Mouse (Mus musculus): ENCODE data around the gene Bmf.

Bmf gene

GRCm38 (mm10) chr2:118511779-118512417 lies 37.6 kb downstream of the Bmf start:
- DNase-seq = peak in 1 of 2 experiments; percentile 61

GRCm38 (mm10) chr2:118510447-118511310 lies 38.8 kb downstream of the Bmf start:
- DNase-seq = peak; percentile 99 to 100

DNA sequence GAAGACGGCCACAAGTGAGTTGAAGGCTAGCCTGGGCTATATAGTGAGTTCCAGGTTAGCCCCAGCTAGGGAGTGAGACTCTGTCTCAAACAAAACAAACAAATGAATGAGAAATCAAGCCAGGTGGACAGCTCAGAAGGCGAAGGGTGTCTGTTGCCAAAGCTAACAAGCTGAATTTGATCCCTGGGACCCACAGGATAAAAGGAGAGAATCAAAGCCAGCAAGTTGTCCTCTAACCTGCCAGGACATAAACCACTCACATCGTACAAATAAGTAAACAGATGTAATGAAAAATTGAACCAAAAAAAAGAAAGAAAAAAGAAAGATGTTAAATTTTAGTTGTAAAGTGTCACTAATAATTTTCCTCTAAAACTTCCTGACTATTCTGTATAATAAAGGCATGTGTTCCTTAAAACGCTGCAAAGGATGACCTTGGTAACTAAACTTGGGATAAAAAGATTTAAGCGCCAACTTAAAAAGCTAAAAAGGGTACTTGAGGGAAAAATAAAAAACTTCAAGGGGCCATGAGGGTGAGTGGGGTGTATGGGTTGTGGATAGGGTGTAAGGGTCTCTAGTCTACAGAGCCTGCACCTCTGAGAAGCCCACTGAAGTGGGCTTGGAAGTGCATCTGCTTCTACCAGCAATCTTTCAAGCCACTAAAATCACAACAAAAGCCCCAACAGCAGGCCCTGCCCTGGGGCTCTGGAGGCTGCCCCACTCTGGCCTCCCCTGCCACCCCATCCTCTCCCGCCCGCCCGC lies 39.6 kb downstream of the Bmf start:
- DNase-seq = no peak

GRCm38 (mm10) chr2:118507126-118507525 lies 42.4 kb downstream of the Bmf start:
- DNase-seq = no peak

- no peak for DNase-seq
Observed at GRCm38 (mm10) chr2:118500191-118500590, 49.3 kb downstream of the Bmf start.

- DNase-seq = no peak
Observed at GRCm38 (mm10) chr2:118499135-118499961, 50.1 kb downstream of the Bmf start.

DNA sequence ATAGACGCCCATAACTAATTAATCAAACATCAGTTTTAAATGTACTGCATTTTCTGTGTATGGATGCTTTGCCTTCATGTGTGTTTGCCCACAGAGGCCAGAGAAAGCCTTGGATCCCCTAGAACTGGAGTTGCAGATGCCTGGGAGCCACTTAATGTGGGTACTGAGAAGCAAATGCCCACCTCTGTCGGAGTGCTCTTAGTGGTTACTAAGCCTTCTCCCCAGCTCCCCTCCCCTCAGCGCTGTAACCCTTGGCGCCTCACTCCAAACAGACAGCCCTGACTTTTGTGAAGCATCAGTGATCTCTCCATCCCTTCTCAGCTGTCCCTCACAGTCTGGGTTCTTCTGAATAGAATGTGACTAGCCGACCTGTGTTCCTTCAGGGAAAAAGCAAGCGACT lies 51.0 kb downstream of the Bmf start:
- no peak for DNase-seq

GRCm38 (mm10) chr2:118497890-118498289 lies 51.6 kb downstream of the Bmf start:
- no peak for DNase-seq

- DNase-seq = no peak
Observed at GRCm38 (mm10) chr2:118495024-118495423, 54.5 kb downstream of the Bmf start.

- DNase-seq = no peak
Observed at GRCm38 (mm10) chr2:118491741-118492395, 57.6 kb downstream of the Bmf start.

GRCm38 (mm10) chr2:118491281-118491731 lies 58.2 kb downstream of the Bmf start:
- DNase-seq = peak; percentile 73 to 87

- DNase-seq = peak; percentile 88 to 91
Observed at GRCm38 (mm10) chr2:118490241-118491091, 59.0 kb downstream of the Bmf start.

- DNase-seq = peak in 1 of 2 experiments; percentile 69
Observed at GRCm38 (mm10) chr2:118487806-118488205, 61.7 kb downstream of the Bmf start.

- DNase-seq = peak; percentile 85 to 93
Observed at GRCm38 (mm10) chr2:118486933-118487332, 62.6 kb downstream of the Bmf start.

DNA sequence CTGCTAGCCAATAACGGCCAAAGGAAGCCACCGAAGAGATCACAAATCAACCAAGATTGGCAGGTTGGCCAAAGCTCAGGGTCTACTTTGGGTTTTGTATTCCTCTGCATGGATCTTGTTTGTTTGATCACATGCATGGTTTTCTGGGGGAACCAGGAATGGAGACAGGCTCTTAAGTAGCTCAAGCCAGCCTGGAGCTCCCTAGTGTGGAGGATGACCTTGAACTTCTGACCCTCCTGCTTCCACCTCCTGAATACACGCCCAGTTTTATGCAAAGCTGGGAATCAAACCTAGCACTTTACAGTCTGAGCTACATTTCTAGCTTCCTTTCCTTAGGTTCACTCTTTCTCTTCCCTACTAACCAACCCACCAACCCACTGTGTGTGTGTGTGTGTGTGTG lies 64.1 kb downstream of the Bmf start:
- no peak for DNase-seq

- no peak for DNase-seq
Observed at GRCm38 (mm10) chr2:118484386-118484898, 65.0 kb downstream of the Bmf start.

DNA sequence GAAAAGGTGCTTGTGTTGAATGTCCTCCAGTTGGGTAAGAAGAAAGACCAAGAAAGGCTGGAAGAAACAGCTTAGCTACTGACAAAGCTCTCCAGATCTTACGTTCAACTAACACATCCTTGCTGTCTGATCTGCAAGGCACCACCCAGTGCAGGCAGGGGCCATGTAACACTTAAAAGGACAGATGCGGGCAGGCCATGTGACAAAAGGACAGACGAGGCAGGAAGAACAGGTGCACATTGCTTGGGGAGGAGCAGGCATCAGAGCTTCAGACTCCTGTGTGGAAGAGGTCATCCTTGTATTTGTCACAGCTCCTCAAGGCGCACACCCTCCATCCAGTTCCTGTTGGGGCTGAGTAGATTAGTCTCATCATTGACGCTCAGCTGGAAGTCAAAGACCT lies 66.5 kb downstream of the Bmf start:
- DNase-seq = no peak

- no peak for DNase-seq
Observed at GRCm38 (mm10) chr2:118480886-118481285, 68.6 kb downstream of the Bmf start.

DNA sequence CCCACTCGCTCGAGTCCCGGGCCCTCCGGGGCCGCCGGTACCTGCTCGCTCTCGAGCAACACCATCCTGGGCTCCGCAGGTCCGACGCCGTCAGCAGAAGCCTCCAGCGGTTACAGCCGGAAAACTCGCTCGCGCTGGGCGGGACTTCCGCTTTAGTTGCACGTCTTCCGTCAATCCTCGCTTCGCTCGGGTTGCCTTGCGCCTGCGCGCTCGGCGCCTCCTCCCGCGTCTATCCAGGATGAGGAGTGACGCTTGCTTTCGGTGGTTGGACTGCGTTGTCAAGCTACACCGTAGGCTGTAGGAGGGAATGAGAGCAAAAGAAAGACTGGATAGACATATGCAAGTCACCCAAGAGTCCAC lies 70.0 kb downstream of the Bmf start, which contains the start of gene Srp14:
Gene Srp14, minus strand, starts transcription at position 162 of the 360 bp plus-strand sequence.
- peak; percentile 95 to 97 for DNase-seq

- DNase-seq = no peak
Observed at GRCm38 (mm10) chr2:118478833-118479549, 70.5 kb downstream of the Bmf start.
